Mouse (Mus musculus): ENCODE data around the gene Stbd1. TPM values are rescaled to one million over a fixed set of nuclear protein-coding genes. Genes with fewer than 3 reads are reported as not detected.

The Stbd1 gene
- total RNA-seq, 2 experiments from 2014 or later: 2.6 TPM; not detected in 1

- no peak for ATAC-seq (replicated peaks; ENCODE audit: poor library complexity, severe bottlenecking)
Measured at GRCm38 (mm10) chr5:92634916-92635315, 32.1 kb downstream of the Stbd1 start.

DNA sequence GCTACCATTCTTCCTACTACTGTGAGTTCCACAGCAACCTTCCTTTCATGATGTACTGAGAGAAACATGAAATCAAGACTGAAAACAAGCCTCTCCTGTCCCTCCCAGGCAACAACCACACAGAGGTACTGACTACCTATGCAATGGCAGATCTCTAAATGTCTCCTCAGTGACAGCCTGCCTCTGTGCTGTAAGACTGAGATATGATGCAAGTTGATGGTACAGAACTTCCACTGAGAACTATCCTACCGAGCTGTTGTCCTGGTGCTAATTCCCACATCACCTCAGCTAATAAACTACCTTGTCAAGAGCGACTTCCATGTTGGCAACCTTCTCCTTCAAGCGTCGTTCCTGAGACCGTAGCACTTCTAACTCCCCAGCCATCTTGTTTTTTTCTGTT lies 33.0 kb downstream of the Stbd1 start:
- no peak for ATAC-seq (replicated peaks; ENCODE audit: poor library complexity, severe bottlenecking)

DNA sequence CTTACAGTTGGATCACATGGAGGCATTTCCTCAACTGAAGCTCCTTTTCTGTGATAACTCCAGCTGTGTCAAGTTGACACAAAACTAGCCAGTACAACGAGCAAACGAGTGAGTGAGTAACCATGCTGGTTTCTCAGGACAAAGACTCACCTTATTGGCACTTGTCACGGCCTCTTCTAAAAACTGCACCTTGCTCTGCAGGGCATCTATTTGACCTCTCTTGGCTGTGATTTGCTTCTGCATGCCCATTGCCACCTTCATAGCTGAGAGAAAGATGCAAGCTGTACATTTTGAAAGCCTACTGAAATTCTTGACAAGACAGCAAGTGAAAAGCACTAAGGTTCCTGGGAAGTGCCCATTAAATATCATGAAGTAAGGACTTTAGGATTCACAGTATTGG lies 38.0 kb downstream of the Stbd1 start:
- no peak for ATAC-seq (replicated peaks; ENCODE audit: poor library complexity, severe bottlenecking)

Other genes with a start within 250 kb of the Stbd1 start
- 45.1 and 73.9 TPM in 2 replicates for gene Nup54, start 167.8 kb upstream of the Stbd1 start, total RNA-seq (2014; fragmentation: Nextera tagmentation)
- gene Nup54, start 167.8 kb upstream of the Stbd1 start, total RNA-seq (2017): 82.6 and 103 TPM in 2 replicates
- gene Scarb2, start 96.2 kb upstream of the Stbd1 start, total RNA-seq (2014; fragmentation: Nextera tagmentation): 17.2 and 20.9 TPM in 2 replicates
- 41.2 and 43.1 TPM in 2 replicates for gene Scarb2, start 96.2 kb upstream of the Stbd1 start, total RNA-seq (2017)
- not detected in 2 replicates for gene Fam47e, start 48.0 kb upstream of the Stbd1 start, total RNA-seq (2014; fragmentation: Nextera tagmentation)
- gene Fam47e, start 48.0 kb upstream of the Stbd1 start, total RNA-seq (2017): not detected in 2 replicates
- gene Ccdc158, start 72.2 kb downstream of the Stbd1 start, total RNA-seq (2014; fragmentation: Nextera tagmentation): 0.58 and 3.1 TPM in 2 replicates
- gene Ccdc158, start 72.2 kb downstream of the Stbd1 start, total RNA-seq (2017): 4.2 and 5.3 TPM in 2 replicates
- not detected in 2 replicates for gene Shroom3, start 80.4 kb downstream of the Stbd1 start, total RNA-seq (2014; fragmentation: Nextera tagmentation)
- 0.09 TPM in 1 of 2 replicates, not detected in the other for gene Shroom3, start 80.4 kb downstream of the Stbd1 start, total RNA-seq (2017)

Data from granulocyte monocyte progenitor cell, adult 5-6 weeks (primary cell).